Mouse (Mus musculus): ENCODE data around the gene Clic4. TPM values are rescaled to one million over a fixed set of nuclear protein-coding genes. Genes with fewer than 3 reads are reported as not detected.
A peak's percentile ranks its signal among the peaks of the same experiment; 100 is the strongest.

Gene Clic4
- polyA plus RNA-seq, 1 experiment: not detected

GRCm38 (mm10) chr4:135223808-135224207, 48.8 kb downstream of the Clic4 start:
- 68% methylated on average over 9 of the region's 9 CpGs for WGBS
- peak overlapping the region; percentile 81 for H3K27ac ChIP-seq (ENCODE audit: insufficient read depth, low read depth, low read length)
- peaks cover 20% of the 10 kb centered on the region for H3K4me1 ChIP-seq (ENCODE audit: control insufficient read depth, insufficient read depth, low read length)
- no peak overlapping the region for H3K4me3 ChIP-seq (ENCODE audit: insufficient read depth, low read depth, low read length)
- TF ChIP-seq CTCF (IDR thresholded peaks at IDR 0.05; ENCODE audit: insufficient read depth, low read depth, low read length): no peak
- no peak for TF ChIP-seq POLR2A (IDR thresholded peaks at IDR 0.05; ENCODE audit: insufficient read depth, low read depth, low read length)

- TF ChIP-seq POLR2A (IDR thresholded peaks at IDR 0.05; ENCODE audit: insufficient read depth, low read depth, low read length) (no peak), CTCF (IDR thresholded peaks at IDR 0.05; ENCODE audit: insufficient read depth, low read depth, low read length) (no peak)
- WGBS: 34% methylated on average over 12 of the region's 12 CpGs
- peak overlapping the region; percentile 87 for H3K27ac ChIP-seq (ENCODE audit: insufficient read depth, low read depth, low read length)
- H3K4me1 ChIP-seq (ENCODE audit: control insufficient read depth, insufficient read depth, low read length): peaks cover 20% of the 10 kb centered on the region
- H3K4me3 ChIP-seq (ENCODE audit: insufficient read depth, low read depth, low read length): no peak overlapping the region
Observed at GRCm38 (mm10) chr4:135221632-135222407, 50.8 kb downstream of the Clic4 start.

- Histone ChIP-seq H3K27ac (ENCODE audit: insufficient read depth, low read depth, low read length) (peak overlapping the region; percentile 73), H3K4me3 (ENCODE audit: insufficient read depth, low read depth, low read length) (no peak overlapping the region), H3K4me1 (ENCODE audit: control insufficient read depth, insufficient read depth, low read length) (peaks cover 12% of the 10 kb centered on the region)
- 48% methylated on average over 3 of the region's 3 CpGs for WGBS
- TF ChIP-seq CTCF (IDR thresholded peaks at IDR 0.05; ENCODE audit: insufficient read depth, low read depth, low read length) (no peak), POLR2A (IDR thresholded peaks at IDR 0.05; ENCODE audit: insufficient read depth, low read depth, low read length) (no peak)
Observed at GRCm38 (mm10) chr4:135220641-135221040, 52.0 kb downstream of the Clic4 start.

- Histone ChIP-seq H3K4me3 (ENCODE audit: insufficient read depth, low read depth, low read length) (no peak overlapping the region), H3K27ac (ENCODE audit: insufficient read depth, low read depth, low read length) (no peak overlapping the region), H3K4me1 (ENCODE audit: control insufficient read depth, insufficient read depth, low read length) (peaks cover 12% of the 10 kb centered on the region)
- TF ChIP-seq POLR2A (IDR thresholded peaks at IDR 0.05; ENCODE audit: insufficient read depth, low read depth, low read length) (no peak), CTCF (IDR thresholded peaks at IDR 0.05; ENCODE audit: insufficient read depth, low read depth, low read length) (0 out of 2 replicates have a peak, but pooled peaks have one; percentile 14)
- WGBS: 33% methylated on average over 4 of the region's 4 CpGs
Observed at GRCm38 (mm10) chr4:135219652-135220051, 53.0 kb downstream of the Clic4 start.

GRCm38 (mm10) chr4:135209846-135210245, 62.8 kb downstream of the Clic4 start:
- Histone ChIP-seq H3K4me3 (ENCODE audit: insufficient read depth, low read depth, low read length) (no peak overlapping the region), H3K27ac (ENCODE audit: insufficient read depth, low read depth, low read length) (no peak overlapping the region), H3K4me1 (ENCODE audit: control insufficient read depth, insufficient read depth, low read length) (peaks cover 5% of the 10 kb centered on the region)
- TF ChIP-seq CTCF (IDR thresholded peaks at IDR 0.05; ENCODE audit: insufficient read depth, low read depth, low read length): no peak
- TF ChIP-seq POLR2A (IDR thresholded peaks at IDR 0.05; ENCODE audit: insufficient read depth, low read depth, low read length): no peak
- WGBS: 76% methylated on average over 2 of the region's 2 CpGs

- no peak overlapping the region for H3K27ac ChIP-seq (ENCODE audit: insufficient read depth, low read depth, low read length)
- peak overlapping the region; percentile 38 for H3K4me3 ChIP-seq (ENCODE audit: insufficient read depth, low read depth, low read length)
- WGBS: 4% methylated on average over 47 of the region's 47 CpGs
- H3K4me1 ChIP-seq (ENCODE audit: control insufficient read depth, insufficient read depth, low read length): peaks cover 12% of the 10 kb centered on the region
- TF ChIP-seq CTCF (IDR thresholded peaks at IDR 0.05; ENCODE audit: insufficient read depth, low read depth, low read length) (peak; percentile 91), POLR2A (IDR thresholded peaks at IDR 0.05; ENCODE audit: insufficient read depth, low read depth, low read length) (no peak)
Observed at GRCm38 (mm10) chr4:135205711-135206600, 66.7 kb downstream of the Clic4 start.

- H3K4me1 ChIP-seq (ENCODE audit: control insufficient read depth, insufficient read depth, low read length): peaks cover 12% of the 10 kb centered on the region
- 41% methylated on average over 5 of the region's 5 CpGs for WGBS
- no peak for TF ChIP-seq POLR2A (IDR thresholded peaks at IDR 0.05; ENCODE audit: insufficient read depth, low read depth, low read length)
- no peak for TF ChIP-seq CTCF (IDR thresholded peaks at IDR 0.05; ENCODE audit: insufficient read depth, low read depth, low read length)
- H3K27ac ChIP-seq (ENCODE audit: insufficient read depth, low read depth, low read length): no peak overlapping the region
- no peak overlapping the region for H3K4me3 ChIP-seq (ENCODE audit: insufficient read depth, low read depth, low read length)
Observed at GRCm38 (mm10) chr4:135205254-135205653, 67.4 kb downstream of the Clic4 start.

GRCm38 (mm10) chr4:135204666-135205065, 67.9 kb downstream of the Clic4 start:
- no peak for TF ChIP-seq POLR2A (IDR thresholded peaks at IDR 0.05; ENCODE audit: insufficient read depth, low read depth, low read length)
- TF ChIP-seq CTCF (IDR thresholded peaks at IDR 0.05; ENCODE audit: insufficient read depth, low read depth, low read length): no peak
- peaks cover 12% of the 10 kb centered on the region for H3K4me1 ChIP-seq (ENCODE audit: control insufficient read depth, insufficient read depth, low read length)
- WGBS: 69% methylated on average over 5 of the region's 5 CpGs
- no peak overlapping the region for H3K4me3 ChIP-seq (ENCODE audit: insufficient read depth, low read depth, low read length)
- no peak overlapping the region for H3K27ac ChIP-seq (ENCODE audit: insufficient read depth, low read depth, low read length)

Measured in olfactory bulb, adult 2 months (tissue).